Mouse (Mus musculus) heart, embryonic 16.5 days (tissue): Measurements from ENCODE around the gene Per2. TPM values are rescaled to one million over a fixed set of nuclear protein-coding genes. Genes with fewer than 3 reads are reported as not detected.

Source experiments
- ATAC-seq: fragments of 200-750 bp; cut with Nextera tagmentation; replicated peaks from 2 replicates; pipeline ENCODE4 v1.8.0; 2017; ENCODE audit warnings: moderate number of reproducible peaks; ENCODE audit not compliant: insufficient read depth, low FRiP score; ENCODE audit errors: extremely low read depth
- H3K27ac ChIP-seq: fragments of 300-500 bp; sonication (generic); 2 replicates; pipeline ENCODE4 v1.5.1; 2014; ENCODE audit warnings: mild to moderate bottlenecking, low read length, control low read depth, moderate library complexity
- H3K27me3 ChIP-seq: fragments of 300-500 bp; sonication (generic); 2 replicates; pipeline ENCODE4 v1.6.1; 2014; ENCODE audit warnings: low read length, mixed read lengths; ENCODE audit not compliant: control insufficient read depth, insufficient read depth
- H3K36me3 ChIP-seq: fragments of 300-500 bp; sonication (generic); 2 replicates; pipeline ENCODE4 v1.6.1; 2014; ENCODE audit not compliant: control insufficient read depth, insufficient read depth
- H3K4me1 ChIP-seq: fragments of 300-500 bp; sonication (generic); 2 replicates; pipeline ENCODE4 v1.6.1; 2014; ENCODE audit warnings: low read length, mixed read lengths; ENCODE audit not compliant: control insufficient read depth, insufficient read depth
- H3K4me2 ChIP-seq: fragments of 300-500 bp; sonication (generic); 2 replicates; pipeline ENCODE4 v1.6.1; 2014; ENCODE audit warnings: low read depth, mild to moderate bottlenecking, control low read depth, low read length
- H3K4me3 ChIP-seq: fragments of 300-500 bp; sonication (generic); 2 replicates; pipeline ENCODE4 v1.5.1; 2014; ENCODE audit warnings: mild to moderate bottlenecking, control low read depth, low read length
- H3K9ac ChIP-seq: fragments of 300-500 bp; sonication (generic); 2 replicates; pipeline ENCODE4 v1.6.1; 2014; ENCODE audit warnings: low read length, control low read depth
- H3K9me3 ChIP-seq: fragments of 300-500 bp; sonication (generic); replicated peaks from 2 replicates; pipeline ENCODE4 v1.6.1; 2016; ENCODE audit warnings: low read length; ENCODE audit not compliant: control insufficient read depth
- WGBS: fragments of 180-500 bp; shearing (Covaris S2); extraction: QIAGEN DNeasy Blood & Tissue Kit; methylation state at CpG from one replicate; pipeline ENCODE4 v1.1.7; 2014; 5-methylcytosine and 5-hydroxymethylcytosine counted together
- polyA plus RNA-seq: library from polyadenylated mRNA; unstranded; fragments of >200 nt; fragmentation: Nextera tagmentation; extraction: Ambion mirVana; gene quantifications from 2 replicates; pipeline ENCODE4 v1.2.1, GENCODE M21; 2015

The Per2 gene
- polyA plus RNA-seq, 1 experiment from 2014 or later: 4.9 TPM

- no peak overlapping the region for H3K4me2 ChIP-seq
- H3K9me3 ChIP-seq: no peaks in the 10 kb centered on the region
- H3K4me1 ChIP-seq: peaks cover 14% of the 10 kb centered on the region
- H3K27ac ChIP-seq: no peak overlapping the region
- H3K4me3 ChIP-seq: no peak overlapping the region
- no peak for ATAC-seq
- no peaks in the 10 kb centered on the region for H3K36me3 ChIP-seq
- H3K9ac ChIP-seq: no peak overlapping the region
- WGBS: 55% methylated on average over 5 of the region's 5 CpGs
- H3K27me3 ChIP-seq: no peaks in the 10 kb centered on the region
These were observed 5.3 kb upstream of the Per2 start for GRCm38 (mm10) chr1:91464436-91464835.

GRCm38 (mm10) chr1:91463336-91463995 lies 4.3 kb upstream of the Per2 start:
- Histone ChIP-seq H3K4me1 (peaks cover 14% of the 10 kb centered on the region), H3K9me3 (no peaks in the 10 kb centered on the region), H3K27me3 (no peaks in the 10 kb centered on the region), H3K4me3 (no peak overlapping the region), H3K4me2 (no peak overlapping the region), H3K27ac (no peak overlapping the region), H3K36me3 (no peaks in the 10 kb centered on the region), H3K9ac (no peak overlapping the region)
- WGBS: 90% methylated on average over 13 of the region's 13 CpGs
- ATAC-seq: no peak

- WGBS: 56% methylated on average over 4 of the region's 4 CpGs
- Histone ChIP-seq H3K4me2 (no peak overlapping the region), H3K9ac (no peak overlapping the region), H3K27me3 (no peaks in the 10 kb centered on the region), H3K27ac (no peak overlapping the region), H3K36me3 (no peaks in the 10 kb centered on the region), H3K4me3 (no peak overlapping the region), H3K9me3 (no peaks in the 10 kb centered on the region), H3K4me1 (peaks cover 36% of the 10 kb centered on the region)
- no peak for ATAC-seq
These were observed 1.4 kb upstream of the Per2 start for GRCm38 (mm10) chr1:91460564-91460963.

- ATAC-seq: no peak
- Histone ChIP-seq H3K27me3 (no peaks in the 10 kb centered on the region), H3K4me1 (peaks cover 38% of the 10 kb centered on the region), H3K36me3 (no peaks in the 10 kb centered on the region), H3K4me2 (peak overlapping the region; percentile 76), H3K9me3 (no peaks in the 10 kb centered on the region), H3K27ac (peak overlapping the region; percentile 66; the same call in 1 of the 2 replicates), H3K9ac (peak overlapping the region; percentile 69), H3K4me3 (peak overlapping the region; percentile 88; the same call in 1 of the 2 replicates)
- 33% methylated on average over 7 of the region's 7 CpGs for WGBS
These were observed 945 bp upstream of the Per2 start for GRCm38 (mm10) chr1:91460069-91460468.

- 7% methylated on average over 8 of the region's 8 CpGs for WGBS
- H3K4me2 ChIP-seq: peak overlapping the region; percentile 84
- H3K4me1 ChIP-seq: peaks cover 51% of the 10 kb centered on the region
- no peaks in the 10 kb centered on the region for H3K27me3 ChIP-seq
- peak overlapping the region; percentile 83 for H3K9ac ChIP-seq
- H3K9me3 ChIP-seq: no peaks in the 10 kb centered on the region
- H3K4me3 ChIP-seq: peak overlapping the region; percentile 88
- no peaks in the 10 kb centered on the region for H3K36me3 ChIP-seq
- peak overlapping the region; percentile 81 for H3K27ac ChIP-seq
- 0 out of 2 replicates have a peak, but pooled peaks have one; percentile 2 for ATAC-seq
These were observed 782 bp downstream of the Per2 start for GRCm38 (mm10) chr1:91458223-91458861.

GRCm38 (mm10) chr1:91457698-91458097 lies 1.4 kb downstream of the Per2 start:
- Histone ChIP-seq H3K27ac (peak overlapping the region; percentile 44; the same call in 1 of the 2 replicates), H3K9me3 (no peaks in the 10 kb centered on the region), H3K36me3 (no peaks in the 10 kb centered on the region), H3K4me1 (peaks cover 51% of the 10 kb centered on the region), H3K27me3 (no peaks in the 10 kb centered on the region), H3K4me2 (peak overlapping the region; percentile 84), H3K4me3 (peak overlapping the region; percentile 88), H3K9ac (peak overlapping the region; percentile 83)
- WGBS: 59% methylated on average over 5 of the region's 5 CpGs
- no peak for ATAC-seq

GRCm38 (mm10) chr1:91457116-91457515 lies 2.0 kb downstream of the Per2 start:
- no peak for ATAC-seq
- WGBS: 88% methylated on average over 4 of the region's 4 CpGs
- Histone ChIP-seq H3K9ac (peak overlapping the region; percentile 32; the same call in 1 of the 2 replicates), H3K36me3 (no peaks in the 10 kb centered on the region), H3K4me3 (no peak overlapping the region), H3K4me1 (peaks cover 51% of the 10 kb centered on the region), H3K9me3 (no peaks in the 10 kb centered on the region), H3K4me2 (peak overlapping the region; percentile 84; the same call in 1 of the 2 replicates), H3K27me3 (no peaks in the 10 kb centered on the region), H3K27ac (peak overlapping the region; percentile 44; the same call in 1 of the 2 replicates)

GRCm38 (mm10) chr1:91456301-91456801 lies 2.8 kb downstream of the Per2 start:
- WGBS: 41% methylated on average over 11 of the region's 11 CpGs
- H3K36me3 ChIP-seq: no peaks in the 10 kb centered on the region
- no peaks in the 10 kb centered on the region for H3K27me3 ChIP-seq
- peak overlapping the region; percentile 46 for H3K9ac ChIP-seq
- H3K9me3 ChIP-seq: no peaks in the 10 kb centered on the region
- H3K4me1 ChIP-seq: peaks cover 55% of the 10 kb centered on the region
- ATAC-seq: no peak
- H3K27ac ChIP-seq: peak overlapping the region; percentile 77
- peak overlapping the region; percentile 9; the same call in 1 of the 2 replicates for H3K4me3 ChIP-seq
- H3K4me2 ChIP-seq: peak overlapping the region; percentile 35

- H3K27ac ChIP-seq: peak overlapping the region; percentile 77
- peaks cover 60% of the 10 kb centered on the region for H3K4me1 ChIP-seq
- peak overlapping the region; percentile 35 for H3K4me2 ChIP-seq
- no peaks in the 10 kb centered on the region for H3K36me3 ChIP-seq
- whole genome bisulfite sequencing: 51% methylated on average over 7 of the region's 7 CpGs
- no peaks in the 10 kb centered on the region for H3K27me3 ChIP-seq
- H3K9me3 ChIP-seq: no peaks in the 10 kb centered on the region
- H3K9ac ChIP-seq: peak overlapping the region; percentile 46
- no peak for ATAC-seq
- no peak overlapping the region for H3K4me3 ChIP-seq
These were observed 3.4 kb downstream of the Per2 start for GRCm38 (mm10) chr1:91455661-91456161.
